Mouse (Mus musculus): ENCODE measurements around the gene Scrt2. TPM values are rescaled to one million over a fixed set of nuclear protein-coding genes. Genes with fewer than 3 reads are reported as not detected.

Scrt2 gene
- polyA plus RNA-seq, 1 experiment from 2014 or later = 1.9 TPM

- DNase-seq (ENCODE audit: low spot score) (no peak), ATAC-seq (replicated peaks; ENCODE audit: insufficient number of reproducible peaks, low FRiP score, low TSS enrichment, low read depth) (no peak)
- Histone ChIP-seq H3K9me3 (replicated peaks; ENCODE audit: control insufficient read depth, low read length) (no peaks in the 10 kb centered on the region), H3K27me3 (ENCODE audit: control insufficient read depth, insufficient read depth, low read length) (no peaks in the 10 kb centered on the region), H3K4me1 (ENCODE audit: control insufficient read depth, insufficient read depth, low read length) (peaks cover 9% of the 10 kb centered on the region), H3K9ac (replicated peaks; ENCODE audit: low read length) (no peak overlapping the region), H3K36me3 (replicated peaks; ENCODE audit: control insufficient read depth, insufficient read depth, low read depth, low read length) (no peaks in the 10 kb centered on the region), H3K27ac (replicated peaks; ENCODE audit: low read depth, low read length) (no peak overlapping the region), H3K4me2 (ENCODE audit: low read depth, low read length) (no peak overlapping the region), H3K4me3 (ENCODE audit: low read depth, low read length) (no peak overlapping the region)
- 78% methylated on average over 5 of the region's 5 CpGs for WGBS
Observed at GRCm38 (mm10) chr2:152112490-152112889, 31.2 kb downstream of the Scrt2 start.

- H3K9me3 ChIP-seq (replicated peaks; ENCODE audit: control insufficient read depth, low read length) = no peaks in the 10 kb centered on the region
- no peak overlapping the region for H3K4me3 ChIP-seq (ENCODE audit: low read depth, low read length)
- no peak for DNase-seq (ENCODE audit: low spot score)
- no peaks in the 10 kb centered on the region for H3K36me3 ChIP-seq (replicated peaks; ENCODE audit: control insufficient read depth, insufficient read depth, low read depth, low read length)
- WGBS = 65% methylated on average over 10 of the region's 10 CpGs
- no peak overlapping the region for H3K27ac ChIP-seq (replicated peaks; ENCODE audit: low read depth, low read length)
- H3K27me3 ChIP-seq (ENCODE audit: control insufficient read depth, insufficient read depth, low read length) = no peaks in the 10 kb centered on the region
- no peak overlapping the region for H3K4me2 ChIP-seq (ENCODE audit: low read depth, low read length)
- ATAC-seq (replicated peaks; ENCODE audit: insufficient number of reproducible peaks, low FRiP score, low TSS enrichment, low read depth) = no peak
- H3K4me1 ChIP-seq (ENCODE audit: control insufficient read depth, insufficient read depth, low read length) = peaks cover 9% of the 10 kb centered on the region
- H3K9ac ChIP-seq (replicated peaks; ENCODE audit: low read length) = no peak overlapping the region
Observed at GRCm38 (mm10) chr2:152112970-152113369, 31.6 kb downstream of the Scrt2 start.

GRCm38 (mm10) chr2:152114057-152114975 is 33.0 kb downstream of the Scrt2 start:
- ATAC-seq (replicated peaks; ENCODE audit: insufficient number of reproducible peaks, low FRiP score, low TSS enrichment, low read depth) = peak; percentile 66
- Histone ChIP-seq H3K27ac (replicated peaks; ENCODE audit: low read depth, low read length) (no peak overlapping the region), H3K9ac (replicated peaks; ENCODE audit: low read length) (no peak overlapping the region; the same call in 1 of the 2 replicates), H3K4me3 (ENCODE audit: low read depth, low read length) (peak overlapping the region; percentile 19), H3K4me1 (ENCODE audit: control insufficient read depth, insufficient read depth, low read length) (peaks cover 12% of the 10 kb centered on the region), H3K27me3 (ENCODE audit: control insufficient read depth, insufficient read depth, low read length) (no peaks in the 10 kb centered on the region), H3K4me2 (ENCODE audit: low read depth, low read length) (peak overlapping the region; percentile 57), H3K36me3 (replicated peaks; ENCODE audit: control insufficient read depth, insufficient read depth, low read depth, low read length) (no peaks in the 10 kb centered on the region), H3K9me3 (replicated peaks; ENCODE audit: control insufficient read depth, low read length) (no peaks in the 10 kb centered on the region)
- peak; percentile 76 for DNase-seq (ENCODE audit: low spot score)
- 10% methylated on average over 35 of the region's 36 CpGs for WGBS

GRCm38 (mm10) chr2:152117694-152118093 is 36.4 kb downstream of the Scrt2 start:
- no peak for DNase-seq (ENCODE audit: low spot score)
- H3K27me3 ChIP-seq (ENCODE audit: control insufficient read depth, insufficient read depth, low read length) = no peaks in the 10 kb centered on the region
- no peak for ATAC-seq (replicated peaks; ENCODE audit: insufficient number of reproducible peaks, low FRiP score, low TSS enrichment, low read depth)
- H3K9ac ChIP-seq (replicated peaks; ENCODE audit: low read length) = no peak overlapping the region
- peaks cover 18% of the 10 kb centered on the region for H3K4me1 ChIP-seq (ENCODE audit: control insufficient read depth, insufficient read depth, low read length)
- no peaks in the 10 kb centered on the region for H3K9me3 ChIP-seq (replicated peaks; ENCODE audit: control insufficient read depth, low read length)
- 90% methylated on average over 7 of the region's 7 CpGs for WGBS
- no peak overlapping the region for H3K4me2 ChIP-seq (ENCODE audit: low read depth, low read length)
- no peaks in the 10 kb centered on the region for H3K36me3 ChIP-seq (replicated peaks; ENCODE audit: control insufficient read depth, insufficient read depth, low read depth, low read length)
- no peak overlapping the region for H3K4me3 ChIP-seq (ENCODE audit: low read depth, low read length)
- no peak overlapping the region for H3K27ac ChIP-seq (replicated peaks; ENCODE audit: low read depth, low read length)

GRCm38 (mm10) chr2:152119228-152119865 is 38.0 kb downstream of the Scrt2 start:
- no peak; the same call in 1 of the 2 replicates for ATAC-seq (replicated peaks; ENCODE audit: insufficient number of reproducible peaks, low FRiP score, low TSS enrichment, low read depth)
- H3K4me1 ChIP-seq (ENCODE audit: control insufficient read depth, insufficient read depth, low read length) = peaks cover 15% of the 10 kb centered on the region
- 27% methylated on average over 6 of the region's 6 CpGs for WGBS
- peak; percentile 66 for DNase-seq (ENCODE audit: low spot score)
- 0 out of 2 replicates have a peak overlapping the region, but pooled peaks have one; percentile 8 for H3K27ac ChIP-seq (replicated peaks; ENCODE audit: low read depth, low read length)
- H3K9ac ChIP-seq (replicated peaks; ENCODE audit: low read length) = peak overlapping the region; percentile 22; the same call in 1 of the 2 replicates
- H3K9me3 ChIP-seq (replicated peaks; ENCODE audit: control insufficient read depth, low read length) = no peaks in the 10 kb centered on the region
- no peaks in the 10 kb centered on the region for H3K36me3 ChIP-seq (replicated peaks; ENCODE audit: control insufficient read depth, insufficient read depth, low read depth, low read length)
- no peaks in the 10 kb centered on the region for H3K27me3 ChIP-seq (ENCODE audit: control insufficient read depth, insufficient read depth, low read length)
- no peak overlapping the region for H3K4me2 ChIP-seq (ENCODE audit: low read depth, low read length)
- H3K4me3 ChIP-seq (ENCODE audit: low read depth, low read length) = no peak overlapping the region

GRCm38 (mm10) chr2:152122896-152123295 is 41.6 kb downstream of the Scrt2 start:
- H3K9ac ChIP-seq (replicated peaks; ENCODE audit: low read length) = no peak overlapping the region
- no peak overlapping the region for H3K27ac ChIP-seq (replicated peaks; ENCODE audit: low read depth, low read length)
- H3K4me3 ChIP-seq (ENCODE audit: low read depth, low read length) = no peak overlapping the region
- H3K36me3 ChIP-seq (replicated peaks; ENCODE audit: control insufficient read depth, insufficient read depth, low read depth, low read length) = no peaks in the 10 kb centered on the region
- ATAC-seq (replicated peaks; ENCODE audit: insufficient number of reproducible peaks, low FRiP score, low TSS enrichment, low read depth) = no peak
- H3K27me3 ChIP-seq (ENCODE audit: control insufficient read depth, insufficient read depth, low read length) = no peaks in the 10 kb centered on the region
- no peak overlapping the region for H3K4me2 ChIP-seq (ENCODE audit: low read depth, low read length)
- no peak for DNase-seq (ENCODE audit: low spot score)
- 77% methylated on average over 9 of the region's 9 CpGs for WGBS
- H3K9me3 ChIP-seq (replicated peaks; ENCODE audit: control insufficient read depth, low read length) = no peaks in the 10 kb centered on the region
- H3K4me1 ChIP-seq (ENCODE audit: control insufficient read depth, insufficient read depth, low read length) = peaks cover 9% of the 10 kb centered on the region

GRCm38 (mm10) chr2:152128597-152128996 is 47.3 kb downstream of the Scrt2 start:
- H3K9me3 ChIP-seq (replicated peaks; ENCODE audit: control insufficient read depth, low read length) = no peaks in the 10 kb centered on the region
- H3K27ac ChIP-seq (replicated peaks; ENCODE audit: low read depth, low read length) = no peak overlapping the region
- no peak overlapping the region for H3K4me3 ChIP-seq (ENCODE audit: low read depth, low read length)
- DNase-seq (ENCODE audit: low spot score) = no peak
- H3K27me3 ChIP-seq (ENCODE audit: control insufficient read depth, insufficient read depth, low read length) = no peaks in the 10 kb centered on the region
- no peak for ATAC-seq (replicated peaks; ENCODE audit: insufficient number of reproducible peaks, low FRiP score, low TSS enrichment, low read depth)
- no peak overlapping the region for H3K4me2 ChIP-seq (ENCODE audit: low read depth, low read length)
- H3K36me3 ChIP-seq (replicated peaks; ENCODE audit: control insufficient read depth, insufficient read depth, low read depth, low read length) = no peaks in the 10 kb centered on the region
- WGBS = 65% methylated on average over 2 of the region's 2 CpGs
- no peak overlapping the region for H3K9ac ChIP-seq (replicated peaks; ENCODE audit: low read length)
- H3K4me1 ChIP-seq (ENCODE audit: control insufficient read depth, insufficient read depth, low read length) = no peaks in the 10 kb centered on the region

GRCm38 (mm10) chr2:152129778-152130177 is 48.4 kb downstream of the Scrt2 start:
- no peaks in the 10 kb centered on the region for H3K27me3 ChIP-seq (ENCODE audit: control insufficient read depth, insufficient read depth, low read length)
- H3K4me3 ChIP-seq (ENCODE audit: low read depth, low read length) = no peak overlapping the region
- H3K4me1 ChIP-seq (ENCODE audit: control insufficient read depth, insufficient read depth, low read length) = no peaks in the 10 kb centered on the region
- WGBS = 78% methylated on average over 3 of the region's 3 CpGs
- no peaks in the 10 kb centered on the region for H3K9me3 ChIP-seq (replicated peaks; ENCODE audit: control insufficient read depth, low read length)
- DNase-seq (ENCODE audit: low spot score) = no peak
- ATAC-seq (replicated peaks; ENCODE audit: insufficient number of reproducible peaks, low FRiP score, low TSS enrichment, low read depth) = no peak
- no peaks in the 10 kb centered on the region for H3K36me3 ChIP-seq (replicated peaks; ENCODE audit: control insufficient read depth, insufficient read depth, low read depth, low read length)
- no peak overlapping the region for H3K27ac ChIP-seq (replicated peaks; ENCODE audit: low read depth, low read length)
- H3K9ac ChIP-seq (replicated peaks; ENCODE audit: low read length) = no peak overlapping the region
- no peak overlapping the region for H3K4me2 ChIP-seq (ENCODE audit: low read depth, low read length)

Data from embryonic facial prominence, embryonic 11.5 days (tissue).